9 mouse cellular contexts compared by ENCODE assay signal in the genomic region with DNA sequence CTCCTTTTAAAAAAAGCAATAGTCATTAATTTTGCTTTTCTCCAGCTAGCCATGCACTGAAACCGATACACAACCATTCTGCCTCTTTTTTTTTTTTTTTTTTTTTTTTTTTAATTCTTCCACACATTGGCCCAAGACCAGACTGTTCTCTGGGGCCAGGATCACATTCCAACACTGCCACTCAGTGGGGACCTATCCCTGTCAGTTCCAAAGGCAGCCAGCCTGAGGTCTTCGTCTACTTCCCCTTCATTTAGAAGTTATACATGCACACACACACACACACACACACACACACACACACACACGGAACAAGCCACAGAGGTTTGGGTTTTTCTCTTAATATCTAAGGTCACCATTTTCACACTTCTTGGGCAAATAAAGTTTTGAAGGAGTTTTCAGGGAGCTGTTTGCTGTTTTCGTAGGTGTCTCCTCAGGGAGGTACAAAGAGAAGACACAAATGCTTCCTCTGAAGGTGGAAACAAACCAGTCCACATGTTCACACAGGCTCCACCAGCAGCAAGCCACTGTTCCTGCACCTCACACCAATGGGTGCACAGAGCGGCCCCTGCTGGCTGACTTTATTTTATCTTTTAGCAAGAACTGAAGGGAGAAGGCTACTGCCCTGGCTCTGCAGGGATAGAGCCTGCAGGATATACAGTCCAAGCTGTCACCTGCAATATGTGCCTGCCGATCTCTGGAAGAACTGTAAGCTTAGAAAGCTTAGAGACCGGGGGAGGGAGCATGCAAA.
DNase-seq lines count a peak whose midpoint lies in the region; ATAC-seq and TF ChIP-seq lines count a peak whose summit lies in the region.
"Had no signal": no experiment of that assay in that cellular context is flagged by ENCODE, and none has a peak within 500 bp of the region (broad histone marks: within the 10 kb centered on the region; RNA-seq: fewer than 3 reads in every experiment).

No protein-coding gene starts in this region.

- peak; percentile 90 for ATAC-seq in forebrain, postnatal 0 days
- ATAC-seq in hindbrain, embryonic 11.5 days (ENCODE audit: low FRiP score): no peak; the same call in 1 of the 2 replicates

- H3K9me3 ChIP-seq in forebrain, postnatal 0 days (ENCODE audit: low read length): no peaks in the 10 kb centered on the region
- no peaks in the 10 kb centered on the region for H3K9me3 ChIP-seq in hindbrain, embryonic 11.5 days (ENCODE audit: control insufficient read depth, low read length)
- H3K9me3 ChIP-seq: heart, embryonic 13.5 days had no signal

- WGBS in forebrain, postnatal 0 days: 18% methylated on average over 7 of the region's 7 CpGs
- 41% methylated on average over 7 of the region's 7 CpGs for WGBS in hindbrain, embryonic 11.5 days

- no peak overlapping the region for H3K4me3 ChIP-seq in forebrain, postnatal 0 days (ENCODE audit: low read depth, low read length)
- H3K4me3 ChIP-seq in hindbrain, embryonic 11.5 days (ENCODE audit: low read depth, low read length): no peak overlapping the region
- H3K4me3 ChIP-seq: heart, embryonic 13.5 days had no signal

- H3K36me3 ChIP-seq in forebrain, postnatal 0 days (ENCODE audit: insufficient read depth): no peaks in the 10 kb centered on the region
- no peaks in the 10 kb centered on the region for H3K36me3 ChIP-seq in hindbrain, embryonic 11.5 days (ENCODE audit: control insufficient read depth, insufficient read depth, low read length)
- H3K36me3 ChIP-seq: heart, embryonic 13.5 days had no signal

- no peak overlapping the region for H3K27ac ChIP-seq in forebrain, postnatal 0 days (ENCODE audit: low read depth, low read length)
- no peak overlapping the region for H3K27ac ChIP-seq in hindbrain, embryonic 11.5 days (ENCODE audit: low read depth, low read length)

- H3K27me3 ChIP-seq in forebrain, postnatal 0 days (ENCODE audit: insufficient read depth, low read length): no peaks in the 10 kb centered on the region
- no peaks in the 10 kb centered on the region for H3K27me3 ChIP-seq in hindbrain, embryonic 11.5 days (ENCODE audit: control insufficient read depth, insufficient read depth, low read length)

- DNase-seq in ES-CJ7 (ENCODE audit: low read depth, low spot score): peak; percentile 79
- peak; percentile 71 for DNase-seq in cerebellum, adult 11 months
- peak; percentile 87 for DNase-seq in forebrain, postnatal 0 days
- peak; percentile 88 for DNase-seq in hindbrain, embryonic 11.5 days (ENCODE audit: low spot score)
- DNase-seq in layer of hippocampus, adult 9-11 months: peak; percentile 84
- DNase-seq in lung, postnatal 14 days: peak; percentile 90
- DNase-seq in right cerebral cortex, adult 18-20 months: peak; percentile 88
- DNase-seq in urinary bladder, adult 2 months (ENCODE audit: low spot score): peak; percentile 39

- no peaks in the 10 kb centered on the region for H3K4me1 ChIP-seq in forebrain, postnatal 0 days (ENCODE audit: insufficient read depth)
- H3K4me1 ChIP-seq in hindbrain, embryonic 11.5 days (replicated peaks; ENCODE audit: control insufficient read depth, insufficient read depth, low read length): no peaks in the 10 kb centered on the region

- TF ChIP-seq CTCF in forebrain, postnatal 0 days (IDR thresholded peaks at IDR 0.05; ENCODE audit: low read depth): peak; percentile 84

- H3K9ac ChIP-seq in forebrain, postnatal 0 days: no peak overlapping the region
- H3K9ac ChIP-seq in hindbrain, embryonic 11.5 days (ENCODE audit: low read depth, low read length): no peak overlapping the region
- H3K9ac ChIP-seq: heart, embryonic 13.5 days had no signal

- no peak overlapping the region for H3K4me2 ChIP-seq in forebrain, postnatal 0 days (ENCODE audit: low read depth)
- no peak overlapping the region for H3K4me2 ChIP-seq in hindbrain, embryonic 11.5 days (replicated peaks; ENCODE audit: low read depth, low read length)
- H3K4me2 ChIP-seq: heart, embryonic 13.5 days had no signal

Comparison
In these comparisons a context has a peak if more than half of its experiments do, and no peak if none do; other contexts are left out.
1. DNase-seq: peak in every context shown above with its lines; median percentile 90 in lung, postnatal 14 days; 88 in hindbrain, embryonic 11.5 days; 88 in right cerebral cortex, adult 18-20 months; 87 in forebrain, postnatal 0 days; 84 in layer of hippocampus, adult 9-11 months; 79 in ES-CJ7; 71 in cerebellum, adult 11 months; 39 in urinary bladder, adult 2 months.